Mouse (Mus musculus): ENCODE measurements around the gene Gpr22. TPM values are rescaled to one million over a fixed set of nuclear protein-coding genes. Genes with fewer than 3 reads are reported as not detected.

Gpr22 gene
- polyA plus RNA-seq, 1 experiment from 2014 or later = 2.2 TPM

- no peak for DNase-seq (ENCODE audit: low spot score)
- 88% methylated on average over 12 of the region's 12 CpGs for WGBS
- Histone ChIP-seq H3K27me3 (ENCODE audit: control insufficient read depth, insufficient read depth, low read length) (no peaks in the 10 kb centered on the region), H3K4me2 (ENCODE audit: low read depth, low read length) (no peak overlapping the region), H3K27ac (replicated peaks; ENCODE audit: low read depth, low read length) (no peak overlapping the region), H3K9ac (replicated peaks; ENCODE audit: low read length) (no peak overlapping the region), H3K4me1 (ENCODE audit: control insufficient read depth, insufficient read depth, low read length) (no peaks in the 10 kb centered on the region), H3K36me3 (replicated peaks; ENCODE audit: control insufficient read depth, insufficient read depth, low read depth, low read length) (no peaks in the 10 kb centered on the region), H3K4me3 (ENCODE audit: low read depth, low read length) (no peak overlapping the region), H3K9me3 (replicated peaks; ENCODE audit: control insufficient read depth, low read length) (no peaks in the 10 kb centered on the region)
- ATAC-seq (replicated peaks; ENCODE audit: insufficient number of reproducible peaks, low FRiP score, low TSS enrichment, low read depth) = no peak
These were observed 11.9 kb upstream of the Gpr22 start for GRCm38 (mm10) chr12:31725511-31726275.

- no peak for DNase-seq (ENCODE audit: low spot score)
These were observed 10.8 kb upstream of the Gpr22 start for GRCm38 (mm10) chr12:31724576-31724975.

GRCm38 (mm10) chr12:31719586-31720275, 6.0 kb upstream of the Gpr22 start:
- Histone ChIP-seq H3K4me1 (ENCODE audit: control insufficient read depth, insufficient read depth, low read length) (no peaks in the 10 kb centered on the region), H3K4me3 (ENCODE audit: low read depth, low read length) (no peak overlapping the region), H3K27me3 (ENCODE audit: control insufficient read depth, insufficient read depth, low read length) (no peaks in the 10 kb centered on the region), H3K4me2 (ENCODE audit: low read depth, low read length) (no peak overlapping the region), H3K9ac (replicated peaks; ENCODE audit: low read length) (no peak overlapping the region), H3K9me3 (replicated peaks; ENCODE audit: control insufficient read depth, low read length) (no peaks in the 10 kb centered on the region), H3K36me3 (replicated peaks; ENCODE audit: control insufficient read depth, insufficient read depth, low read depth, low read length) (no peaks in the 10 kb centered on the region), H3K27ac (replicated peaks; ENCODE audit: low read depth, low read length) (no peak overlapping the region)
- WGBS = 91% methylated on average over 1 of the region's 1 CpGs
- ATAC-seq (replicated peaks; ENCODE audit: insufficient number of reproducible peaks, low FRiP score, low TSS enrichment, low read depth) = no peak
- peak; percentile 14 for DNase-seq (ENCODE audit: low spot score)

More at GRCm38 (mm10) chr12:31724576-31724975, 10.8 kb upstream of the Gpr22 start:
- WGBS = 85% methylated on average over 3 of the region's 3 CpGs
- Histone ChIP-seq H3K4me2 (ENCODE audit: low read depth, low read length) (no peak overlapping the region), H3K27ac (replicated peaks; ENCODE audit: low read depth, low read length) (no peak overlapping the region), H3K4me1 (ENCODE audit: control insufficient read depth, insufficient read depth, low read length) (no peaks in the 10 kb centered on the region), H3K9me3 (replicated peaks; ENCODE audit: control insufficient read depth, low read length) (no peaks in the 10 kb centered on the region), H3K9ac (replicated peaks; ENCODE audit: low read length) (no peak overlapping the region), H3K27me3 (ENCODE audit: control insufficient read depth, insufficient read depth, low read length) (no peaks in the 10 kb centered on the region), H3K36me3 (replicated peaks; ENCODE audit: control insufficient read depth, insufficient read depth, low read depth, low read length) (no peaks in the 10 kb centered on the region), H3K4me3 (ENCODE audit: low read depth, low read length) (no peak overlapping the region)
- ATAC-seq (replicated peaks; ENCODE audit: insufficient number of reproducible peaks, low FRiP score, low TSS enrichment, low read depth) = no peak

- WGBS = 94% methylated on average over 3 of the region's 3 CpGs
- H3K9ac ChIP-seq (replicated peaks; ENCODE audit: low read length) = no peak overlapping the region
- H3K4me2 ChIP-seq (ENCODE audit: low read depth, low read length) = no peak overlapping the region
- H3K9me3 ChIP-seq (replicated peaks; ENCODE audit: control insufficient read depth, low read length) = no peaks in the 10 kb centered on the region
- DNase-seq (ENCODE audit: low spot score) (no peak), ATAC-seq (replicated peaks; ENCODE audit: insufficient number of reproducible peaks, low FRiP score, low TSS enrichment, low read depth) (no peak)
- H3K36me3 ChIP-seq (replicated peaks; ENCODE audit: control insufficient read depth, insufficient read depth, low read depth, low read length) = no peaks in the 10 kb centered on the region
- no peaks in the 10 kb centered on the region for H3K27me3 ChIP-seq (ENCODE audit: control insufficient read depth, insufficient read depth, low read length)
- no peaks in the 10 kb centered on the region for H3K4me1 ChIP-seq (ENCODE audit: control insufficient read depth, insufficient read depth, low read length)
- no peak overlapping the region for H3K27ac ChIP-seq (replicated peaks; ENCODE audit: low read depth, low read length)
- H3K4me3 ChIP-seq (ENCODE audit: low read depth, low read length) = no peak overlapping the region
These were observed 323 bp upstream of the Gpr22 start for GRCm38 (mm10) chr12:31714070-31714469.

GRCm38 (mm10) chr12:31712727-31713126, 1.0 kb downstream of the Gpr22 start:
- no peak overlapping the region for H3K4me2 ChIP-seq (ENCODE audit: low read depth, low read length)
- WGBS = 86% methylated on average over 4 of the region's 4 CpGs
- no peaks in the 10 kb centered on the region for H3K9me3 ChIP-seq (replicated peaks; ENCODE audit: control insufficient read depth, low read length)
- H3K36me3 ChIP-seq (replicated peaks; ENCODE audit: control insufficient read depth, insufficient read depth, low read depth, low read length) = no peaks in the 10 kb centered on the region
- ATAC-seq (replicated peaks; ENCODE audit: insufficient number of reproducible peaks, low FRiP score, low TSS enrichment, low read depth) (no peak), DNase-seq (ENCODE audit: low spot score) (no peak)
- no peak overlapping the region for H3K27ac ChIP-seq (replicated peaks; ENCODE audit: low read depth, low read length)
- no peak overlapping the region for H3K9ac ChIP-seq (replicated peaks; ENCODE audit: low read length)
- no peaks in the 10 kb centered on the region for H3K27me3 ChIP-seq (ENCODE audit: control insufficient read depth, insufficient read depth, low read length)
- H3K4me3 ChIP-seq (ENCODE audit: low read depth, low read length) = no peak overlapping the region
- H3K4me1 ChIP-seq (ENCODE audit: control insufficient read depth, insufficient read depth, low read length) = no peaks in the 10 kb centered on the region

DNA sequence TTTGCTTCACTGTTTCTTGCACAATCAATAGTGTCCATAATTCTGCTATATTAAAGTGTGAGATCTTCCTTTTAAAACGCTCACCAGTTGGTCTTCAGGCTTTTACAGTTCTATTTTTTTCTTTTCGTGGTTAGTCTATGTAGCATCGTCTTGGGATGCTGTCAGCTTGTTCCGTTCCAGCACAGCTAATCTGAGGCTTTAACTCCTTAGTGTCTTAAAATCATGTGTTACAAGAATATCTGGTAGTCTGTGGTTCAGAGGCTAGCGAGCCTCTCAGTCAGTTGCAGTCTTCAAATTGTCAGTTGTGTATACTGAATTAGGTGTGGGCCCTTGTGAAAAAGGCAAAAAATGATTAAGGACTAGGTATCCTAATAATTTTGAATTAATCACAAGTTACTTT, 1.5 kb downstream of the Gpr22 start:
- Histone ChIP-seq H3K36me3 (replicated peaks; ENCODE audit: control insufficient read depth, insufficient read depth, low read depth, low read length) (no peaks in the 10 kb centered on the region), H3K4me3 (ENCODE audit: low read depth, low read length) (no peak overlapping the region), H3K4me2 (ENCODE audit: low read depth, low read length) (no peak overlapping the region), H3K4me1 (ENCODE audit: control insufficient read depth, insufficient read depth, low read length) (no peaks in the 10 kb centered on the region), H3K27me3 (ENCODE audit: control insufficient read depth, insufficient read depth, low read length) (no peaks in the 10 kb centered on the region), H3K9ac (replicated peaks; ENCODE audit: low read length) (no peak overlapping the region), H3K9me3 (replicated peaks; ENCODE audit: control insufficient read depth, low read length) (no peaks in the 10 kb centered on the region), H3K27ac (replicated peaks; ENCODE audit: low read depth, low read length) (no peak overlapping the region)
- DNase-seq (ENCODE audit: low spot score) (no peak), ATAC-seq (replicated peaks; ENCODE audit: insufficient number of reproducible peaks, low FRiP score, low TSS enrichment, low read depth) (no peak)
- WGBS = 54% methylated on average over 5 of the region's 5 CpGs

- no peak for ATAC-seq (replicated peaks; ENCODE audit: insufficient number of reproducible peaks, low FRiP score, low TSS enrichment, low read depth)
- no peaks in the 10 kb centered on the region for H3K36me3 ChIP-seq (replicated peaks; ENCODE audit: control insufficient read depth, insufficient read depth, low read depth, low read length)
- no peak overlapping the region for H3K27ac ChIP-seq (replicated peaks; ENCODE audit: low read depth, low read length)
- no peak overlapping the region for H3K9ac ChIP-seq (replicated peaks; ENCODE audit: low read length)
- H3K4me3 ChIP-seq (ENCODE audit: low read depth, low read length) = no peak overlapping the region
- no peaks in the 10 kb centered on the region for H3K27me3 ChIP-seq (ENCODE audit: control insufficient read depth, insufficient read depth, low read length)
- 85% methylated on average over 6 of the region's 6 CpGs for WGBS
- H3K9me3 ChIP-seq (replicated peaks; ENCODE audit: control insufficient read depth, low read length) = no peaks in the 10 kb centered on the region
- no peak overlapping the region for H3K4me2 ChIP-seq (ENCODE audit: low read depth, low read length)
- no peak for DNase-seq (ENCODE audit: low spot score)
- H3K4me1 ChIP-seq (ENCODE audit: control insufficient read depth, insufficient read depth, low read length) = no peaks in the 10 kb centered on the region
These were observed 4.1 kb downstream of the Gpr22 start for GRCm38 (mm10) chr12:31709665-31710064.

GRCm38 (mm10) chr12:31707531-31707930, 6.2 kb downstream of the Gpr22 start:
- Histone ChIP-seq H3K9ac (replicated peaks; ENCODE audit: low read length) (no peak overlapping the region), H3K4me2 (ENCODE audit: low read depth, low read length) (no peak overlapping the region), H3K27me3 (ENCODE audit: control insufficient read depth, insufficient read depth, low read length) (no peaks in the 10 kb centered on the region), H3K4me3 (ENCODE audit: low read depth, low read length) (no peak overlapping the region), H3K27ac (replicated peaks; ENCODE audit: low read depth, low read length) (no peak overlapping the region), H3K4me1 (ENCODE audit: control insufficient read depth, insufficient read depth, low read length) (no peaks in the 10 kb centered on the region), H3K36me3 (replicated peaks; ENCODE audit: control insufficient read depth, insufficient read depth, low read depth, low read length) (no peaks in the 10 kb centered on the region), H3K9me3 (replicated peaks; ENCODE audit: control insufficient read depth, low read length) (no peaks in the 10 kb centered on the region)
- WGBS = 33% methylated on average over 1 of the region's 1 CpGs
- ATAC-seq (replicated peaks; ENCODE audit: insufficient number of reproducible peaks, low FRiP score, low TSS enrichment, low read depth) (no peak), DNase-seq (ENCODE audit: low spot score) (peak; percentile 60)
